Mouse (Mus musculus) cerebellum, adult 2 months (tissue): ENCODE results near the gene Esrrb.

ENCODE experiments used
- CTCF ChIP-seq: fragments of 200-500 bp; IDR thresholded peaks from 2 replicates; pipeline ENCODE4 v1.5.1; 2011; ENCODE audit warnings: low read depth, mild to moderate bottlenecking, control low read depth, low read length, moderate library complexity, borderline replicate concordance; ENCODE audit not compliant: insufficient read depth
- POLR2A ChIP-seq: fragments of 200-500 bp; IDR thresholded peaks from 2 replicates; pipeline ENCODE4 v1.6.1; 2011; ENCODE audit warnings: low read length, control low read depth, borderline replicate concordance; ENCODE audit not compliant: insufficient read depth

GRCm38 (mm10) chr12:86488005-86488404 is 127.1 kb downstream of the Esrrb start:
- TF ChIP-seq CTCF (no peak), POLR2A (no peak)
